Mouse (Mus musculus) layer of hippocampus, adult 8-10 months (tissue): Measurements from ENCODE around the gene Gm3286. TPM values are rescaled to one million over a fixed set of nuclear protein-coding genes. Genes with fewer than 3 reads are reported as not detected.
"Not testable (repeated sequence)": the region's sequence is repeated elsewhere in the genome, so short reads cannot be mapped to it uniquely, and the experiment has no call there.

Experiments used
- DNase-seq, 2 experiments: peaks; one replicate each; pipeline ENCODE4 v3.0.0; 2022; ENCODE audit warnings: low spot score in 2 of 2
- total RNA-seq, 4 experiments: library from RNA; stranded (reverse); gene quantifications; 2 replicates each; pipeline ENCODE4 v1.2.4; 2022

Gene Gm3286
- total RNA-seq = not detected

DNA sequence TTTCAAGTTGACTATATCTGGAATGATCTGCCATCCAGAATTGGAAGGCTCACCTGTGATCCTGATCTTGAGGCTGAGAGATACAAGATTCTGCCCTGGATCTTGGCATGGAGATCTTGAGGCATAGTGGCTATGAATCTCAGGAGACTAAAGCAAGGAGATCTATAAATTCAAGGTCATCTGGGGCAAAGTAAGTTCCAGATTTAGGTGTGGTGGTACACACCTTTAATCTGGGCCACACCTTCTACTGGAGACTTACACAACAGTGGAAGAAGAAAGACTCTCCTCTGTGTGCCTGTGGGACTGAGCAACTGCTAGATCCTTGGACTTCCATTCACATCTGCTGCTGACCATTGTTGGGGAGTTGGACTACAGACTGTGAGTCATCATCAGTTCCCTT is at the start of gene Gm3286:
Gene Gm3286, plus strand, starts transcription at position 301 of the 400 bp plus-strand sequence.
- not testable (repeated sequence) for DNase-seq

Other genes with a start within 250 kb of the Gm3286 start
- not detected for gene Gm10424, start 238.0 kb upstream of the Gm3286 start, total RNA-seq
- not detected for gene Gm3259, start 204.8 kb upstream of the Gm3286 start, total RNA-seq
- not detected for gene D5Ertd577e, start 54.0 kb upstream of the Gm3286 start, total RNA-seq
- not detected for gene Gm7971, start 84.1 kb downstream of the Gm3286 start, total RNA-seq
- gene Gm7978, start 225.4 kb downstream of the Gm3286 start, total RNA-seq = not detected
- not detected for gene Gm7982, start 231.3 kb downstream of the Gm3286 start, total RNA-seq